Mouse (Mus musculus) forebrain, embryonic 10.5 days (tissue): ENCODE results near the gene Pdha2. TPM values are rescaled to one million over a fixed set of nuclear protein-coding genes. Genes with fewer than 3 reads are reported as not detected.

Source experiments
- DNase-seq: peaks from one replicate; pipeline ENCODE4 v3.0.0-alpha.2; 2017; ENCODE audit warnings: low spot score; ENCODE audit errors: extremely low spot score
- H3K27ac ChIP-seq: fragments of 300-500 bp; sonication (generic); 2 replicates; pipeline ENCODE4 v1.5.1; 2016; ENCODE audit warnings: mild to moderate bottlenecking
- H3K27me3 ChIP-seq: fragments of 300-500 bp; sonication (generic); 2 replicates; pipeline ENCODE4 v1.6.1; 2016; ENCODE audit warnings: mild to moderate bottlenecking; ENCODE audit not compliant: poor library complexity, severe bottlenecking
- H3K36me3 ChIP-seq: fragments of 300-500 bp; sonication (generic); replicated peaks from 2 replicates; pipeline ENCODE4 v1.6.1; 2016; ENCODE audit warnings: mild to moderate bottlenecking, moderate library complexity
- H3K4me1 ChIP-seq: fragments of 300-500 bp; sonication (generic); 2 replicates; pipeline ENCODE4 v1.6.1; 2016
- H3K4me3 ChIP-seq: fragments of 300-500 bp; sonication (generic); 2 replicates; pipeline ENCODE4 v1.5.1; 2016; ENCODE audit warnings: mild to moderate bottlenecking, moderate library complexity
- H3K9me3 ChIP-seq: fragments of 300-500 bp; sonication (generic); 2 replicates; pipeline ENCODE4 v1.6.1; 2016; ENCODE audit warnings: mild to moderate bottlenecking, moderate library complexity
- WGBS: fragments of 180-500 bp; shearing (Covaris S2); methylation state at CpG from one replicate; pipeline ENCODE4 v1.1.7; 2016; 5-methylcytosine and 5-hydroxymethylcytosine counted together
- polyA plus RNA-seq: library from polyadenylated mRNA; unstranded; fragments of >200 nt; fragmentation: Nextera tagmentation; extraction: Ambion mirVana; gene quantifications from 2 replicates; pipeline ENCODE4 v1.2.1, GENCODE M21; 2016

Pdha2 gene
- polyA plus RNA-seq, 1 experiment from 2014 or later, result not detected

DNA sequence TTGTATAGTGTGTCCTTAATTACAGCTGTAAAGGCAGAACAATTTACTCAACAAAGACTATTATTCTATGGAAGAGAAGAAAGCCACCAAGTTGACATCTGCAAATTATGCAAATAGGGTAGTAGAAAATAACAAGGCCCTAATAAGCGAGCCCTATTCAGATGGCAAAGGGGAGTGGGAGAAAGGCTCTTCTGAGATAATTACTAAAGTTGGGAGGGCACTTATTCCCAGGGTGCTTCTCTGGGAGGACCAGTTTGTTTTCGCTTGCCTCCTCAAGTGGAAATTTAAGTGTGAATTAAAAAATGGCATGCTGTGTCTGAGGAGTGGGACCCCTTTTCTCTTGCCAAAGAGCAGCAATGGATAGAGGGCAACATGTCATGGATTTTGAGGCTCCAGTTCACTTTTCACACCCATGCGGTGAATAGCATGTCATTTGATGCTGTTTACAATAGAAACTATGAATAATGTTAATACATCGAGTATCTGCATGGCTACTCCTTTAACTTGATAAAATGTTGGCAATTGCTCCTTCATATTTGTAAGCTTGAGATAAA lies 14.8 kb downstream of the Pdha2 start:
- Histone ChIP-seq H3K4me1 (peaks cover 12% of the 10 kb centered on the region; the same call in 1 of the 2 replicates), H3K27me3 (peaks cover 33% of the 10 kb centered on the region; the same call in 1 of the 2 replicates), H3K4me3 (no peak overlapping the region), H3K36me3 (no peaks in the 10 kb centered on the region), H3K27ac (no peak overlapping the region), H3K9me3 (no peaks in the 10 kb centered on the region)
- 52% methylated on average over 4 of the region's 4 CpGs for WGBS
- no peak for DNase-seq

GRCm38 (mm10) chr3:141191653-141192052 lies 20.5 kb downstream of the Pdha2 start:
- Histone ChIP-seq H3K4me1 (0 out of 2 replicates have a peak, but pooled peaks cover 3% of the 10 kb centered on the region), H3K36me3 (no peaks in the 10 kb centered on the region), H3K27ac (no peak overlapping the region), H3K9me3 (no peaks in the 10 kb centered on the region), H3K27me3 (peaks cover 11% of the 10 kb centered on the region; the same call in 1 of the 2 replicates), H3K4me3 (no peak overlapping the region)
- no peak for DNase-seq
- 78% methylated on average over 3 of the region's 3 CpGs for WGBS

GRCm38 (mm10) chr3:141190429-141190828 lies 21.7 kb downstream of the Pdha2 start:
- no peak for DNase-seq
- Histone ChIP-seq H3K36me3 (no peaks in the 10 kb centered on the region), H3K9me3 (no peaks in the 10 kb centered on the region), H3K27me3 (peaks cover 7% of the 10 kb centered on the region; the same call in 1 of the 2 replicates), H3K4me1 (0 out of 2 replicates have a peak, but pooled peaks cover 3% of the 10 kb centered on the region), H3K27ac (no peak overlapping the region), H3K4me3 (no peak overlapping the region)
- WGBS, result 76% methylated on average over 4 of the region's 4 CpGs

DNA sequence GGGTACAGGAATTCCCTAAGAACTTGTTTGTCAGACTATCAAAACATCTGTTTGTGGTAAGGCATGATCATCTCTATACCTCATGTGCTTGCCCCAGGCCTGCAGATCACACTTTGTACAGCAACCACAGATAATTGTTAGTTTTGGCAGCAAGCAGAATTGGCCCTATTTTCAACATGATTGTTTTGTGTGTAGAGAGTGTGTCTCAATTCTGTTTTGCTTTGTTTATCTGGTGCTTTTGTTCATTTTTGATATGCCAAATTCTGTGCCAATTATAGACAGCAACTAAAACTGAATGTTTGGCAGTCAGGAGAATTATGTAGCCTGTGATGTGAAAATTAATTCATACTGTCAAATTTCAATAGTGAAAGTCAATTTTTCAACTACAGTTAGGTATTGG lies 51.2 kb downstream of the Pdha2 start:
- Histone ChIP-seq H3K4me3 (no peak overlapping the region), H3K27me3 (no peaks in the 10 kb centered on the region), H3K36me3 (no peaks in the 10 kb centered on the region), H3K9me3 (no peaks in the 10 kb centered on the region), H3K27ac (no peak overlapping the region), H3K4me1 (no peaks in the 10 kb centered on the region)
- DNase-seq, result no peak
